Mouse (Mus musculus) intestine, embryonic 15.5 days (tissue): Measurements from ENCODE around the gene Nrcam. TPM values are rescaled to one million over a fixed set of nuclear protein-coding genes. Genes with fewer than 3 reads are reported as not detected.
"Not testable (repeated sequence)": the region's sequence is repeated elsewhere in the genome, so short reads cannot be mapped to it uniquely, and the experiment has no call there.

ENCODE experiments used
- ATAC-seq: fragments of 200-750 bp; cut with Nextera tagmentation; 2 replicates; pipeline ENCODE4 v1.8.0; 2017; ENCODE audit warnings: moderate TSS enrichment, moderate library complexity
- H3K27ac ChIP-seq: fragments of 300-500 bp; sonication (generic); 2 replicates; pipeline ENCODE4 v1.5.1; 2015; ENCODE audit warnings: mild to moderate bottlenecking, inconsistent platforms
- H3K27me3 ChIP-seq: fragments of 300-500 bp; sonication (generic); replicated peaks from 2 replicates; pipeline ENCODE4 v1.6.1; 2015; ENCODE audit warnings: inconsistent platforms
- H3K36me3 ChIP-seq: fragments of 300-500 bp; sonication (generic); 2 replicates; pipeline ENCODE4 v1.6.1; 2015; ENCODE audit warnings: inconsistent platforms
- H3K4me1 ChIP-seq: fragments of 300-500 bp; sonication (generic); replicated peaks from 2 replicates; pipeline ENCODE4 v1.6.1; 2015; ENCODE audit warnings: inconsistent platforms
- H3K4me2 ChIP-seq: fragments of 300-500 bp; sonication (generic); replicated peaks from 2 replicates; pipeline ENCODE4 v1.6.1; 2015; ENCODE audit warnings: mild to moderate bottlenecking, inconsistent platforms
- H3K4me3 ChIP-seq: fragments of 300-500 bp; sonication (generic); replicated peaks from 2 replicates; pipeline ENCODE4 v1.5.1; 2015; ENCODE audit warnings: inconsistent platforms
- H3K9ac ChIP-seq: fragments of 300-500 bp; sonication (generic); 2 replicates; pipeline ENCODE4 v1.6.1; 2015; ENCODE audit warnings: inconsistent platforms
- H3K9me3 ChIP-seq: fragments of 300-500 bp; sonication (generic); 2 replicates; pipeline ENCODE4 v1.6.1; 2016; ENCODE audit warnings: inconsistent platforms
- WGBS: fragments of 180-500 bp; shearing (Covaris S2); methylation state at CpG from one replicate; pipeline ENCODE4 v1.1.7; 2015; 5-methylcytosine and 5-hydroxymethylcytosine counted together
- polyA plus RNA-seq: library from polyadenylated mRNA; unstranded; fragments of >200 nt; fragmentation: Nextera tagmentation; extraction: Ambion mirVana; gene quantifications from 2 replicates; pipeline ENCODE4 v1.2.1, GENCODE M21; 2015

Nrcam gene
- 4.2 and 4.4 TPM in 2 replicates for polyA plus RNA-seq

- no peak within 1 kb of the TSS for H3K27ac ChIP-seq
These were observed at the start of gene Nrcam for GRCm38 (mm10) chr12:44328381-44329315. Nrcam (plus strand) TSS chr12:44328885.

GRCm38 (mm10) chr12:44280147-44280546, 48.5 kb upstream of the Nrcam start:
- not testable (repeated sequence) for H3K27ac ChIP-seq, H3K4me1 ChIP-seq, H3K9me3 ChIP-seq, H3K4me2 ChIP-seq, H3K27me3 ChIP-seq, H3K9ac ChIP-seq, H3K36me3 ChIP-seq, H3K4me3 ChIP-seq
- WGBS, result 63% methylated on average over 2 of the region's 2 CpGs
- peak; percentile 49 for ATAC-seq

More at GRCm38 (mm10) chr12:44328381-44329315, at the start of gene Nrcam:
- Histone ChIP-seq H3K4me3 (peak within 1 kb of the TSS; percentile 55), H3K4me1 (peaks cover 12% of the 10 kb centered on the region), H3K27me3 (peaks cover 13% of the 10 kb centered on the region), H3K36me3 (no peaks in the 10 kb centered on the region), H3K9ac (peak within 1 kb of the TSS; percentile 39), H3K4me2 (peak within 1 kb of the TSS; percentile 96), H3K9me3 (no peaks in the 10 kb centered on the region)
- 3% methylated on average over 71 of the region's 74 CpGs for WGBS
- peak; percentile 84 for ATAC-seq

GRCm38 (mm10) chr12:44281534-44281933, 47.2 kb upstream of the Nrcam start:
- H3K4me1 ChIP-seq, result no peaks in the 10 kb centered on the region
- H3K4me2 ChIP-seq, result no peak overlapping the region
- H3K4me3 ChIP-seq, result no peak overlapping the region
- H3K27ac ChIP-seq, result no peak overlapping the region
- no peaks in the 10 kb centered on the region for H3K36me3 ChIP-seq
- peak; percentile 86 for ATAC-seq
- 66% methylated on average over 3 of the region's 3 CpGs for WGBS
- H3K27me3 ChIP-seq, result no peaks in the 10 kb centered on the region
- H3K9ac ChIP-seq, result no peak overlapping the region
- H3K9me3 ChIP-seq, result no peaks in the 10 kb centered on the region

- H3K4me2 ChIP-seq, result no peak overlapping the region
- H3K4me1 ChIP-seq, result no peaks in the 10 kb centered on the region
- H3K27ac ChIP-seq, result no peak overlapping the region
- 50% methylated on average over 9 of the region's 9 CpGs for WGBS
- no peaks in the 10 kb centered on the region for H3K36me3 ChIP-seq
- H3K9me3 ChIP-seq, result no peaks in the 10 kb centered on the region
- no peaks in the 10 kb centered on the region for H3K27me3 ChIP-seq
- no peak for ATAC-seq
- no peak overlapping the region for H3K9ac ChIP-seq
- H3K4me3 ChIP-seq, result no peak overlapping the region
These were observed 45.3 kb upstream of the Nrcam start for GRCm38 (mm10) chr12:44283378-44283777.

- H3K4me1 ChIP-seq, result no peaks in the 10 kb centered on the region
- H3K4me3 ChIP-seq, result no peak overlapping the region
- H3K27ac ChIP-seq, result no peak overlapping the region
- H3K4me2 ChIP-seq, result no peak overlapping the region
- H3K9ac ChIP-seq, result no peak overlapping the region
- WGBS, result 89% methylated on average over 8 of the region's 8 CpGs
- ATAC-seq, result no peak
- no peaks in the 10 kb centered on the region for H3K27me3 ChIP-seq
- H3K36me3 ChIP-seq, result peaks cover 3% of the 10 kb centered on the region; the same call in 1 of the 2 replicates
- H3K9me3 ChIP-seq, result no peaks in the 10 kb centered on the region
These were observed 41.7 kb upstream of the Nrcam start for GRCm38 (mm10) chr12:44286992-44287391.

- Histone ChIP-seq H3K4me1 (no peaks in the 10 kb centered on the region), H3K4me2 (no peak overlapping the region), H3K27ac (no peak overlapping the region), H3K36me3 (peaks cover 3% of the 10 kb centered on the region; the same call in 1 of the 2 replicates), H3K9ac (no peak overlapping the region), H3K27me3 (no peaks in the 10 kb centered on the region), H3K9me3 (no peaks in the 10 kb centered on the region), H3K4me3 (no peak overlapping the region)
- 0 out of 2 replicates have a peak, but pooled peaks have one; percentile 51 for ATAC-seq
These were observed 36.4 kb upstream of the Nrcam start for GRCm38 (mm10) chr12:44292281-44292680.

GRCm38 (mm10) chr12:44300793-44301192, 27.9 kb upstream of the Nrcam start:
- ATAC-seq, result no peak
- no peak overlapping the region for H3K4me3 ChIP-seq
- no peak overlapping the region for H3K4me2 ChIP-seq
- H3K9ac ChIP-seq, result no peak overlapping the region
- H3K27me3 ChIP-seq, result no peaks in the 10 kb centered on the region
- H3K36me3 ChIP-seq, result no peaks in the 10 kb centered on the region
- no peaks in the 10 kb centered on the region for H3K4me1 ChIP-seq
- no peak overlapping the region for H3K27ac ChIP-seq
- no peaks in the 10 kb centered on the region for H3K9me3 ChIP-seq

- WGBS, result 100% methylated on average over 1 of the region's 1 CpGs
- H3K9me3 ChIP-seq, result no peaks in the 10 kb centered on the region
- H3K9ac ChIP-seq, result no peak overlapping the region
- no peak overlapping the region for H3K4me2 ChIP-seq
- no peak overlapping the region for H3K4me3 ChIP-seq
- no peaks in the 10 kb centered on the region for H3K36me3 ChIP-seq
- no peak for ATAC-seq
- no peaks in the 10 kb centered on the region for H3K27me3 ChIP-seq
- H3K4me1 ChIP-seq, result no peaks in the 10 kb centered on the region
- H3K27ac ChIP-seq, result no peak overlapping the region
These were observed 24.7 kb upstream of the Nrcam start for GRCm38 (mm10) chr12:44304012-44304411.

GRCm38 (mm10) chr12:44304869-44305268, 23.8 kb upstream of the Nrcam start:
- 72% methylated on average over 5 of the region's 5 CpGs for WGBS
- no peaks in the 10 kb centered on the region for H3K4me1 ChIP-seq
- H3K4me2 ChIP-seq, result no peak overlapping the region
- no peaks in the 10 kb centered on the region for H3K36me3 ChIP-seq
- H3K9ac ChIP-seq, result no peak overlapping the region
- no peaks in the 10 kb centered on the region for H3K9me3 ChIP-seq
- H3K27ac ChIP-seq, result no peak overlapping the region
- H3K27me3 ChIP-seq, result no peaks in the 10 kb centered on the region
- ATAC-seq, result no peak
- no peak overlapping the region for H3K4me3 ChIP-seq

- no peak overlapping the region for H3K4me2 ChIP-seq
- no peaks in the 10 kb centered on the region for H3K27me3 ChIP-seq
- no peaks in the 10 kb centered on the region for H3K4me1 ChIP-seq
- ATAC-seq, result no peak
- WGBS, result 93% methylated on average over 3 of the region's 3 CpGs
- H3K9me3 ChIP-seq, result no peaks in the 10 kb centered on the region
- H3K4me3 ChIP-seq, result no peak overlapping the region
- no peaks in the 10 kb centered on the region for H3K36me3 ChIP-seq
- H3K27ac ChIP-seq, result no peak overlapping the region
- no peak overlapping the region for H3K9ac ChIP-seq
These were observed 20.5 kb upstream of the Nrcam start for GRCm38 (mm10) chr12:44308221-44308620.

DNA sequence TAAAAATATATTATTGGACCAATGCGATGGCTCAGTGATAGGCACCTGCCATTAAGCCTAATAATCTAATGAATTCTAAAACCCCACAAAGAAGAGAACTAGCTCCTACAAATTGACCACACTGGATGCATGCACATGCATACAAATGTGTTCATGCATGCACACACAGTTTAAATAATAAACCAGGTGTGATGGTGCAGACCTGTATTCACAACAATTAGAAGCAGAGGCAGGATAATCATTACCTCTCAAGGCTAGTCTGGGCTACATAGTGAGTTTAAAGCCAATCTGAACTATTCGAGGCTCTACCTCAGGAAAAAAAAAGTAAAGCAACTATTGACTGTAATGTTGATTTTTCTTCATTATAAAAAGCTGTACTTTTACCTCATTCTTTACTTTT, 13.5 kb upstream of the Nrcam start:
- Histone ChIP-seq H3K4me2 (no peak overlapping the region), H3K9me3 (no peaks in the 10 kb centered on the region), H3K4me3 (no peak overlapping the region), H3K27ac (no peak overlapping the region), H3K4me1 (no peaks in the 10 kb centered on the region), H3K36me3 (0 out of 2 replicates have a peak, but pooled peaks cover 2% of the 10 kb centered on the region), H3K9ac (no peak overlapping the region), H3K27me3 (no peaks in the 10 kb centered on the region)
- WGBS, result 86% methylated on average over 2 of the region's 2 CpGs
- ATAC-seq, result no peak

DNA sequence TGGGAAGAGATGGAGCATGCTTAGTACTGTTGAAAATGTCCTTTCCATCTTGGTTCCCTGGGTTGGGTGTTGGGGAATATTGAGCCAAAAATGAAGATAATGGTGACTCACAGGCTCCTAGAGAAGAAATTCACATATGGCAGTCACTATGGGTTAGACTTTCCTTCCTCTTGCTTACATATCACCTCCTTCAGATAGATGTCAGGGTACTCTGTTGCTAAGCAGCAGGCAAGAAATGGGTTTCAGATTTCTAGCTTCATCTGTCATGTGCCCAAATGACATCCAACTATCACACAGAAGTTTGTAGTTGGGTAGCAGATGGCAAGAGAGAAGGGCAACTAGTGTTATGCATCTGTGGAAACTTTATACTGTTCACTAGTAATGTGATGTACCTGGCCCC, 3.6 kb upstream of the Nrcam start:
- no peak overlapping the region for H3K27ac ChIP-seq

GRCm38 (mm10) chr12:44327452-44327851, 1.2 kb upstream of the Nrcam start:
- no peaks in the 10 kb centered on the region for H3K9me3 ChIP-seq
- no peaks in the 10 kb centered on the region for H3K36me3 ChIP-seq
- no peak overlapping the region for H3K9ac ChIP-seq
- H3K4me2 ChIP-seq, result no peak overlapping the region
- H3K27ac ChIP-seq, result no peak overlapping the region
- peaks cover 12% of the 10 kb centered on the region for H3K4me1 ChIP-seq
- H3K4me3 ChIP-seq, result no peak overlapping the region
- H3K27me3 ChIP-seq, result peaks cover 13% of the 10 kb centered on the region
- 40% methylated on average over 6 of the region's 6 CpGs for WGBS
- ATAC-seq, result no peak

More for the DNA sequence above, 3.6 kb upstream of the Nrcam start:
- no peak overlapping the region for H3K4me2 ChIP-seq
- no peaks in the 10 kb centered on the region for H3K36me3 ChIP-seq
- no peak overlapping the region for H3K9ac ChIP-seq
- H3K9me3 ChIP-seq, result no peaks in the 10 kb centered on the region
- peaks cover 8% of the 10 kb centered on the region for H3K27me3 ChIP-seq
- no peak overlapping the region for H3K4me3 ChIP-seq
- H3K4me1 ChIP-seq, result peaks cover 8% of the 10 kb centered on the region
- ATAC-seq, result no peak
